Mouse (Mus musculus) heart, postnatal 10 days (tissue): ENCODE results near the gene Ptges3. TPM values are rescaled to one million over a fixed set of nuclear protein-coding genes. Genes with fewer than 3 reads are reported as not detected.

Experiments
- microRNA-seq, 2 experiments: library from miRNA; unstranded; fragments of <30 nt; microRNA quantifications; one replicate each; pipeline ENCODE4 v1.2.0; 2022
- total RNA-seq, 2 experiments: library from RNA; stranded (reverse); gene quantifications; 2 replicates each; pipeline ENCODE4 v1.2.3; 2021

Gene Ptges3
- total RNA-seq, 2 experiments from 2014 or later = 91.9 to 99.8 TPM

Small RNA genes within 50 kb of the gene (microRNA-seq; reads per million reads assigned to microRNA genes)
- 30.2 to 42.2 reads per million in 2 experiments for gene Mir677

Other genes with a start within 250 kb of the Ptges3 start
- gene Rdh19, start 209.0 kb upstream of the Ptges3 start, total RNA-seq = not detected
- not detected for gene Rdh16f2, start 192.5 kb upstream of the Ptges3 start, total RNA-seq
- gene Rdh7, start 170.1 kb upstream of the Ptges3 start, total RNA-seq = not detected
- gene Sdr9c7, start 160.4 kb upstream of the Ptges3 start, total RNA-seq = not detected
- not detected for gene Hsd17b6, start 51.3 kb upstream of the Ptges3 start, total RNA-seq
- gene Prim1, start 43.8 kb upstream of the Ptges3 start, total RNA-seq = 1 to 10 TPM; 8.2 to 9.6 TPM
- gene Naca, start 23.4 kb upstream of the Ptges3 start, total RNA-seq = 100 to 1,000 TPM; 639 to 645 TPM
- gene Atp5b, start 24.3 kb downstream of the Ptges3 start, total RNA-seq = 1,000 to 10,000 TPM; 7,591 to 7,651 TPM
- gene Baz2a, start 32.6 kb downstream of the Ptges3 start, total RNA-seq = 10 to 100 TPM; 26.1 to 27.8 TPM
- 10 to 100 TPM; 82.8 to 91.0 TPM for gene Rbms2, start 121.3 kb downstream of the Ptges3 start, total RNA-seq
- under 1 TPM; 0.64 to 0.67 TPM for gene Gls2, start 135.5 kb downstream of the Ptges3 start, total RNA-seq
- 10 to 100 TPM; 42.1 to 44.6 TPM for gene Spryd4, start 152.9 kb downstream of the Ptges3 start, total RNA-seq
- gene Mip, start 166.9 kb downstream of the Ptges3 start, total RNA-seq = not detected
- 10 to 100 TPM; 11.5 to 17.3 TPM for gene Timeless, start 173.1 kb downstream of the Ptges3 start, total RNA-seq
- gene Apon, start 195.1 kb downstream of the Ptges3 start, total RNA-seq = under 1 TPM in 1 of 2 experiments, not detected in 1; 0.20 TPM
- not detected for gene Apof, start 209.7 kb downstream of the Ptges3 start, total RNA-seq
- 10 to 100 TPM; 10.0 to 11.5 TPM for gene Stat2, start 211.6 kb downstream of the Ptges3 start, total RNA-seq
- gene Il23a, start 239.8 kb downstream of the Ptges3 start, total RNA-seq = under 1 TPM; 0.50 to 0.87 TPM
- gene Pan2, start 244.4 kb downstream of the Ptges3 start, total RNA-seq = 10 to 100 TPM; 16.5 to 17.5 TPM